In genomic region chr16:31004321-31004682, GRCm38 (mm10) we compare ENCODE assay signal across 8 mouse cellular contexts.
DNase-seq lines count a peak whose midpoint lies in the region; ATAC-seq lines count a peak whose summit lies in the region.

No protein-coding gene starts in this region.

- 52% methylated on average over 2 of the region's 2 CpGs for WGBS in heart, embryonic 13.5 days
- WGBS in neural tube, embryonic 11.5 days, result 17% methylated on average over 2 of the region's 2 CpGs
- 29% methylated on average over 2 of the region's 2 CpGs for WGBS in limb, embryonic 10.5 days

- H3K9ac ChIP-seq in heart, embryonic 13.5 days, result peak overlapping the region; percentile 58
- H3K9ac ChIP-seq in neural tube, embryonic 11.5 days (ENCODE audit: low read length), result no peak overlapping the region; the same call in 1 of the 2 replicates

- no peaks in the 10 kb centered on the region for H3K27me3 ChIP-seq in heart, embryonic 13.5 days (replicated peaks)
- no peaks in the 10 kb centered on the region for H3K27me3 ChIP-seq in neural tube, embryonic 11.5 days (ENCODE audit: control insufficient read depth, insufficient read depth, low read length)
- no peaks in the 10 kb centered on the region for H3K27me3 ChIP-seq in limb, embryonic 10.5 days (ENCODE audit: low read depth, poor library complexity, severe bottlenecking)

- H3K4me2 ChIP-seq in heart, embryonic 13.5 days, result peak overlapping the region; percentile 60; the same call in 1 of the 2 replicates
- no peak overlapping the region for H3K4me2 ChIP-seq in neural tube, embryonic 11.5 days (ENCODE audit: low read depth)

- H3K4me1 ChIP-seq in heart, embryonic 13.5 days, result peaks cover 54% of the 10 kb centered on the region
- peaks cover 22% of the 10 kb centered on the region for H3K4me1 ChIP-seq in neural tube, embryonic 11.5 days (ENCODE audit: control insufficient read depth, insufficient read depth, low read length)
- H3K4me1 ChIP-seq in limb, embryonic 10.5 days, result peaks cover 39% of the 10 kb centered on the region

- ATAC-seq in heart, embryonic 13.5 days (ENCODE audit: extremely low read depth, insufficient number of reproducible peaks, low FRiP score, low TSS enrichment), result no peak
- peak; percentile 63 for ATAC-seq in neural tube, embryonic 11.5 days (ENCODE audit: insufficient read depth, low FRiP score, low TSS enrichment)

- DNase-seq in heart, adult 11 months, result no peak
- no peak for DNase-seq in neural tube, embryonic 11.5 days (ENCODE audit: low spot score)
- DNase-seq in neural tube, embryonic 10.5 days (ENCODE audit: extremely low spot score, low spot score), result no peak
- DNase-seq in limb, embryonic 10.5 days (ENCODE audit: low spot score), result no peak
- no peak for DNase-seq in urinary bladder, adult 18-20 months (ENCODE audit: low spot score in 2 of 2)
- DNase-seq in testis, postnatal 14 days (ENCODE audit: low spot score), result no peak
- no peak for DNase-seq in cerebellum, postnatal 36 days

- H3K9me3 ChIP-seq in heart, embryonic 13.5 days, result no peaks in the 10 kb centered on the region
- H3K9me3 ChIP-seq in neural tube, embryonic 11.5 days (ENCODE audit: control insufficient read depth, low read length), result no peaks in the 10 kb centered on the region
- no peaks in the 10 kb centered on the region for H3K9me3 ChIP-seq in limb, embryonic 10.5 days (replicated peaks)

- no peak overlapping the region for H3K4me3 ChIP-seq in heart, embryonic 13.5 days
- no peak overlapping the region for H3K4me3 ChIP-seq in neural tube, embryonic 11.5 days (ENCODE audit: low read depth, low read length)
- no peak overlapping the region for H3K4me3 ChIP-seq in limb, embryonic 10.5 days

- peak overlapping the region; percentile 77 for H3K27ac ChIP-seq in heart, embryonic 13.5 days (replicated peaks)
- H3K27ac ChIP-seq in neural tube, embryonic 11.5 days (ENCODE audit: low read depth, low read length), result peak overlapping the region; percentile 62
- peak overlapping the region; percentile 53 for H3K27ac ChIP-seq in limb, embryonic 10.5 days

- 0 out of 2 replicates have a peak, but pooled peaks cover 4% of the 10 kb centered on the region for H3K36me3 ChIP-seq in heart, embryonic 13.5 days
- no peaks in the 10 kb centered on the region for H3K36me3 ChIP-seq in neural tube, embryonic 11.5 days (ENCODE audit: control insufficient read depth, insufficient read depth, low read length)
- 0 out of 2 replicates have a peak, but pooled peaks cover 9% of the 10 kb centered on the region for H3K36me3 ChIP-seq in limb, embryonic 10.5 days
